Mouse (Mus musculus): ENCODE measurements around the gene Ifnlr1.
"Not testable (repeated sequence)": the region's sequence is repeated elsewhere in the genome, so short reads cannot be mapped to it uniquely, and the experiment has no call there.

Gene Ifnlr1

DNA sequence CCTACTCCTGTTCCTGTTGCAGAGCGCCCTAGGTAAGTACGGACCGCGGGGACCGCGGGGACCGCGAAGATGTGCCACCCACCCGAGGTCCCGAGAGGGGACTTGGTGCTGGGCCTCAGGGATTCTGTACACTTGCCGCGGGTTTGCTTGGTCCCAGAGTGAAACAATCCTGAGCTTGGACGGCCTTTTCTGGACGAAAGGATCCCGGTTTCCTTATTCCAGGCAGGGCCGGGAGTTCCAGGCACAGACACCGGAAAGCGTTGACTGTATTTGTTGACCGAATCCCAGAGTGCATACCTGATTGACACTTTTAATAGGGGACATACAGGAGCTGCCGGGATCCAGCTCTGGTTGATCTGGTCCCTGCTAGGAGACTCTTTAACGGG lies 474 bp downstream of the Ifnlr1 start:
- DNase-seq = no peak

DNA sequence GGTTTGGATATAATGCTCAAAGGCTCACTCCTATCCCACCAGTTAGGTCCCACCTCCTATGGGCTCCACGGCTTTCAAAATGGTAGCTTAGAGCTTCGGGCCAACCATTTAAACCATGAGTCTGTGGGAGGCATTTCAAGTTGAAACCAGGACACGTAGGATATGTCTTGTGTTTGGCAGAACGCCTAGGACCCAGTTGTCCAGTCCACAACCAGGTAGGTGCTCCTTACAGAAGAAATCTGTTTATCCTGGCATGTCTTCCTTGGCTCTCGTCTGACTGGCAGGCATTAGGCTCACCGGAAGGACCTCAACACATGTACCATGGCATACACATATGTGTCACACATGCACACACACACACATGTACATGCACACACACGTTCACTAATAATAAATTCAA lies 3.7 kb downstream of the Ifnlr1 start:
- no peak for DNase-seq

DNA sequence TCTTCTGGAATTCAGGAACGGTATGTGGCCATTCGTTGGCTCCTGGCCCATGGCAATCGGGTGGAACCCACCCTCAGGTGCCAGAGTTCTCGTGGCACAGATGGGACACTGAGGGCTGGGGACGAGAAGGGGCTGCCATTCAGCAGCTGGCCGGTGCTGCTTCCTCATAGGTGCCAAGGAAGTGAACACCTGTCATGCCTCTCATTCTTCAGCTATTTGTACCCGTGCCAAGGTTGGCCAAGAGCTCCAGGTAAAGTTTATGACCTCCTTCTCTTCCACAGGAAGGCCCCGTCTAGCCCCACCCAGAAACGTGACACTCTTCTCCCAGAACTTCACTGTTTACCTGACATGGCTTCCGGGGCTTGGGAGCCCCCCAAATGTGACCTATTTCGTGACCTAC lies 4.2 kb downstream of the Ifnlr1 start:
- DNase-seq = no peak

DNA sequence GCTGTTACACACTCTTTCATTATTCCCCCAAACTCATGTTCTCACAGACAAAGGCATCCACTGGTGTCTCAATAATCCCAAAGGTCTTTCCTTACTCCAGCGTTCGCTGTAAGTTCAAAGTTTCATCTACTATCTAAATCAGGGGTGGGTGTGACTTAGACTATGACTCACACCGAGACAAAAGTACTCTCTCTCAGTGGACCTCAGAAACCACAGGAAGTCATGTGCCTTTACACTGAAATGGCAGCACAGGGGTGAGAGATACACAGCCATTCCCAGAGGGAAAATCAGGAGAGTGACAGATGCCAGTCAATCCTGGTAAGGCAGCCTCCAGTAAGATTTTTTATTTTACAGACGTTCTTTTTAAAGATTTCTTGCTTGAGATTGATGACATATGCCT lies 6.8 kb downstream of the Ifnlr1 start:
- no peak for DNase-seq

DNA sequence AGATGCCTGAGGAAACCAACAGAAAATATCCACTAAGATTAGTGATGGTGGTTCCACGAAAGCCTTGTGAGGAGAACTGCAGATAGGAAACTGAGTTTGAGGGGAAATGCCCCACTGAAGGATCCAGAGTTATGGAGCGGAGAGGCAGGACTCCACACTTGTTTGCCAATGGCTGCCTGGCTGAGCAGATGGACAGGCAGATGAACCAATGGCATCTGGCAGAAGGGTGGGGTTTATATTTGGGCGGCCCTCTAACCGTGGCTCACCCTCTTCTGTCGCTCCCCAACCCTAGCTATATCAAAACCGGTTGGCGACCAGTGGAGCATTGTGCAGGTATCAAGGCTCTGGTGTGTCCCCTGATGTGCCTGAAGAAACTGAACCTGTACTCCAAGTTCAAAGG lies 12.4 kb downstream of the Ifnlr1 start:
- no peak for DNase-seq

DNA sequence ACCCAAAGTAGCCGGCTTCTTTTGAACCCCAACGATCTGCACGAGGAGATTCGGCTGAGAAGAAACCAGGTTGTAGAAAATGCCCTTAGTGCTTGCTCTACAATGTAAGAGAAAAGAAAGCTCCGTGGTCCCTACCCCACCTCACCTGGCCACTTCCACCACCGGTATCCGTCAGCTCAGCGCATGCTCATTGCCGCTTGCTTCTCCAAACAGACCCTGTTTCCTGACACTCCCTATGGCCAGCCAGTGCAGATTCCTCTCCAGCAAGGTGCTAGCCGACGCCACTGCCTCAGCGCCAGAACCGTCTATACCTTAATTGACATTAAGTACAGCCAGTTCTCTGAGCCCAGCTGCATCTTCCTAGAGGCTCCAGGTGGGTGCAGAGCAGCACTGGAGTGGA lies 17.4 kb downstream of the Ifnlr1 start:
- DNase-seq = no peak

DNA sequence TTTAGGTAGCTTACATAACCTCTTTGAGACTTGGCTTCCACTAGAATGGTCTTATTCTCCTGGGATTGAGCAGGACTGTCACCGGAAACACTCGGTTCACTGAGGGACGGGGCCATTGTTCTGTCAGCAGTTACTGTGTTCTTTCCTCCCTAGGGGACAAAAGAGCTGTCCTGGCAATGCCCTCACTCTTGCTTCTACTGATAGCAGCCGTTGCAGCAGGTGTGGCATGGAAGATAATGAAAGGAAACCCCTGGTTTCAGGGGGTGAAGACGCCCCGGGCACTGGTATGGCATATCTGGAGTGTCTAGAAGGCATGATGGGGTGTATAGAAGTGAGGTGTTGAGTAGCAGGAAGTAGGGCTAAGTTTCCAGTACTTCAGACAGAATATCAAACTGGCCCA lies 17.9 kb downstream of the Ifnlr1 start:
- DNase-seq = no peak

DNA sequence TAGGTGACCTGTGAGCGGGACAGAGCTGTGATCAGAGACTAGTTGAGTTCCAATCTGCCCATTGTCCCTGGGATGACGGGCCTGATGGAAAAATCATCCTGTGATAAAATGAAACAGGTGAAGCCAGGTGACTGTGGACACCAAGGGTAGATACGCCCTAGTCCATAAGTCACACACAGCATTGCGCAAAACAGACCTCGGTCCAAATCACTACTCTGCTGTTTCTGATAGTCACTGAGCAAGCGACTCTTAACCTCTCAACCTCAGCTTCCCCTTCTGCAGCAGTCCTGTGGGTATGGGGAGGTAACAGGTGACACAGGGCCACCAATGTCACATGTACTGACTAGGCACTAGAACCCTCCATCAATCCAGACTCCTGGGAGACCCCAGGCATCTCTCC lies 20.0 kb downstream of the Ifnlr1 start:
- DNase-seq = no peak

DNA sequence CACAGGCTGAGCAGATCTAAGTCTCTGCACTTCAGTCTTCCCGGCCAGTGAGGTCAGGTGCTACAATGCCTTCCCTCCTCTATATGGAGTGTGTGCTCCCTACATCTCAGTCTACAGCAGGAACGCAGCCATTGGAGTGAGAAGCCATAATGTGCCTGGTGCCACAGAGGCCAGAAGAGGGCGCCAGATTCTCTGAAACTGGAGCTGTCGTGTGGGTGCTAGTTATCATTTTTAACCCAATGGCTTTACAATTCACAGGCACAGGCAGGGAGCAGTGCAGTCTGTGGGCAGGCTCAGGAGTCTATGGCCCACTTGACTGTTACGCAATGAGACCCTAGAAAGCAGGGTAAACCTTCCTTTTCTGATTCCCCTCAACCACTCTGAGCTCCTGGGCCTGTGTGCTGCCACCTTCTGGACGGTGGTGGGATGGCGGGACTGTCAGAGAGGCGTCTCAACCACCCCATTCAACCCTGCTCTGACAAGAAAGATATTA lies 23.0 kb downstream of the Ifnlr1 start:
- DNase-seq = peak; percentile 37

DNA sequence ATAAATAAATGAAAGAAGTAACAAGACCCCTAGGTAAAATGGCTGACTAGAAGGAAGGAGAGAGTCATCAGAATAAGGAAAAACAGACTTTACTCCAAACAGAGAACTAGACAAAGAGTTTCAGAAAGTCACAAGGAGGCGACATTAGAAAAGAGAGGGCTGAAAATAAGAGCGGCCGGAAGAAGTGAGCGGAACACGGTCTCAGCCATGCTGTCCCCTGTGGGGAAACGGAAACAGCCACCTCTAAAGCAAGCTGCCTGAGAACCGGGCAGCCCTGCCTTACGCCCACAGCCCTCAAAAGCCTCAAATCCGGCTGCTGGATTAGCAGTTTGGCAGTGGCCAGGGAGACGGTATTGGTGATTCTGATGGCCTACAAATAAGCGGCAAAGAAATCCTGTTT lies 23.5 kb downstream of the Ifnlr1 start:
- DNase-seq = no peak

DNA sequence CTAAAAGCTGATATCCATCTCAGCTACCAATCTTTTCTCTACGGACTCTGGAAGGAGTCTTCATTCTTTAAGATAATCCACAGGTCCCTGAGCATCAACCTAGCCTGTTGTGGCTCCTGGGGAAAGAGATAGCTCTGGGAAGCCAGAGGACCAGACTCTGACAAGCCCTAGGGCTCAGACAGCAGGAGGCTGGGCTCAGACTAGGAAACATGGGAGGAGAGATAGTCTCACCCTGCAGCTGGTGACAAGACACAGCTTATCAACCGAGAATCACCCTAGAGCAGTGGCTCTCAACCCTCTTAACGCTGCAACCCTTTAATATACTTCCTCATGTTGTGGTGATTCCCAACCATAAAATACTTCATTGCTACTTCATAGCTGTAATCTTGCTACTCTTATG lies 24.3 kb downstream of the Ifnlr1 start:
- no peak for DNase-seq

DNA sequence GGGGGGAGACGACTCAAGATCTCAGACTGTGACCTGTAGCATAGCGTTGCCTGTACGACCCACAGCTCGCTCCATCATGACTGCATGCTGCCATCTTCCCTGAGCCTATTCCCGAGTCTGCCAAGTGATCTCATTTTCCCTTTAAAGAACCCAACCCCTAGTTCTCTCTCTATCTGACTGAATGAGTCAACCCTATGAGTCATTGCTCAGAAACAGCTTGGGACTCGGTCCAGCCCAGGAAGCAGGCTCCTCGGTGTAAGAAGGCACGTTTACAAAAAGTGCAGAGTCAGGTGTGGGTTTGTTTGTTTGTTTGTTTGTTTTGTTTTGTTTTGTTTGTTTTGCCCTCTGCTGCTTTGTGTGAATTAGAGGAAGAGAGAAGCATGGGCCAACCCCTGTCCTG lies 28.7 kb downstream of the Ifnlr1 start:
- DNase-seq = no peak

DNA sequence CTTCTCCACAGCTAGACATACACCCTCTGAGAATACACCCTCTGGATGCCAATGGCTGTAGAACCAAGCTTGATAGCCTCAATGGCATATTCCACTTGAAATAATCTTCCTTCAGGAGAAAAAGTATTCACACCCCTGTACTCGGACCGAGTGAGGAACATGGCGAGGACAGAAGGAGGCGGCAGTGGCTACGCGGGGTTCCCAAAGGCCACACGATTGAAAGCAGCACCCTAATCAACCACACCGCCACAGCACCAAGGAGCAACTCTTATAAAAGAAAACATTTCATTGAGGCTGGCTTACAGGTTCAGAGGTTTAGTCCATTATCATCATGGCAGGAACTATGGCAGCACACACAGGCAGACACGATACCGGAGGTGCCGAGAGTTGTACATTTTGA lies 30.4 kb downstream of the Ifnlr1 start:
- DNase-seq = not testable (repeated sequence)

DNA sequence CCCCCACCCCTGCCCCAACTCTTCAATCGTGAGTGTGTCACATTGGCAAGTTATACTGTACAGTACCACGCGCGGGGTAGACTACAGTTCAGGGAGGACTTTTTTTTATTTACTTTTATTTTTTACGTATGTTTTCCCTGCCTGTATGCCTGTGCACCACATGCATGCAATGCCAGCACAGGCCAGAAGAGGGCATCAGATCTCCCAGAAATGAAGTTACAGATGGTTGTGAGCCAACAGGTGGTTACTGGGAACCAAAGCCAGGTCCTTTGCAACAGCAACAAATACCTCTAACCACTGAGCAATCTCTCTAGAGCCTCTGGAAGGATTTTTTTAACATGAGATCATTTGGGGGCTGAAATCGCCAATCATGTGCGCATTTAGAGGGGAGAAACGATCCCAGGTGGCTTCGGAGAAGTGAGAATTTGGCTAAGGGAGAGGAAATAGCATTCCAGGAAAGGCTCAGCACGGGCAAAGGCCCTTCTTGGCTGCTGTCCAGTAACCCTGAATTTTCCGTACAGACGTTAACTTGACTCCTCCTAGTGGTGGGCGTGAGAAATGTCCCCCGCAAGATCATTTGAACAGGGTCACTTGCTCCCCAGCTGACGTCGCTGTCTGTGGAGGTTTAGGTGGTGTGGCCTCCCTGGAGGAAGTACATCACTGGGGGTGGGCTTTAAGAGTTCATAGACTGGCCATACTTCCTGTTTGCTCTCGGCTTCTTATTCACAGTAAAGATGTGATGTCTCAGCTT lies 36.6 kb downstream of the Ifnlr1 start:
- DNase-seq = no peak

DNA sequence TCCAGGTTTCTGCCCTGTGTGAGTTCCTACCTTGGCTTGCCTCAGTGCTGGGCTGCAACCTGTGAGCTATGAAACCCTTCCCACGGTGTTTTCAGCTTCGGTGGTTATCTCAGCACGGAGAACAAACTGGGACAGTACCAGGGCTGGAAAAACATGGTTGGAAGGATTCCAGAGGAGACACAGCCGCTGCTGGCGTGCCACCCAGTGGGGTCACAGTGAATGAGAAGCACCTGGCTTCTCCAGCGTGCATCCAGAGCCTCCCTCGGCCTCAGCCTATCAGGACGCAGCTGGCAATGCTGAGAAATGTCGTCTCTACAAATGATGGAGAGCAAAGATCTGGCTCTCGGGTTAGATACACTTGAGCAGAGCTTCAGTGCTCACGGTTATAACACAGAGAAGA lies 40.3 kb downstream of the Ifnlr1 start:
- DNase-seq = no peak

DNA sequence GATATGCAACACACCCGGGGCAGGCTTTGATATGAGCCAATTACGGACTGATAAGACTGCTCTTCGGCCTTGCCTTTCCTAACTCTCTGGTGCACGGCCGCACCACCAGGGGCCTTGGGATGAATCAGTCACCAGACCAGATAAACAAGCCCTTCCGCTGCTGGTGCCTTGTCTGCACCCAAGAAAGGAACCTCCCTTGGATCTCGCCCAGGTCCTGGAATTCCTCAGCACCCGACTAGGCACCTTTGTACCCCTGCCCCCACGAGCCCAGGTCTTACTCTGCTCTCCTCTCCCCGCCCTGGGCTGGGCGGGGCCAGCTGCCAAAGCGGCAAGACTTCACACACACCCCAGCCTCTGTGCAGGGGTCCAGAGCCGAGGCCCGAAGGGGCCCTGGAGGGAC lies 41.7 kb downstream of the Ifnlr1 start, which contains the start of gene Il22ra1:
Il22ra1 (plus strand) TSS at position 356 of the 400 bp plus-strand sequence.
- DNase-seq = no peak

DNA sequence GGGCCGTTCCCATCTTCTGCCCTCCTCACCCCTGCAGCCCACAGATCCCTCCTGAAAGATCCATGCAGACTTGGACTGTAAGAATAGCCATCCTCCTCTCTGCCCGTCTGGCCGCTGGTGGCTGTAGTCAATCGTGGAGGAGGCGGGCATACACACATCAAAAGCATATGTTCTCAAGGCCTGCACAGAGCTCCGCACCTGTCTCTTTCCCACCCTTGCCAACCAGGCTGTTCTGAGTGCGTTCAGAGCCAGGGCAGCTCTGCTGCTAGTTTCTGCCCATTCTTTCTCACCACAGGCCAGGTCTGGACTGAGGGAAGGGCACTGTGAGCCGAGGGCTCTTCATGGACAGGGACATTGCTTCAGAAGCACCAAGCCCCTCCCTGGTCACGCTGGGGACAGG lies 44.1 kb downstream of the Ifnlr1 start:
- DNase-seq = peak; percentile 23

DNA sequence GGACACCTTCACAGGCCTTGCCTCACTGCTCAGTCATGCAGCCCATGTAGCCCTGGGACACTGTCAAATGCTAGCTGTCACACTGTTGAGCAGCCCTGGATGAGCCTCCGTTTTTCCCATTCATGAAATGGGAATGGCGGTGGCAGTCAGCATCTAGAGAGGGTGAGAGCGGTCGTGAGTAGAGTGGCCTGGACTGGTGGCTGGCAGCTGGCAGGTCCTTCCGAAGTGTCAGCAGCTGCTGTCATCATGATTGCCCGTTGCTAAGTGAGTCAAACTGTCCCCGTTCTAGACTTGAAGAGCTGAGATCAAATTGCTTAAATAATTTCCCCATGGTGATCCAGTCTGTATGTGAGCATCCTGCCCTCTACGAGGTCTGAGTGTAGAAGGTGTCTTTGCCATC lies 44.9 kb downstream of the Ifnlr1 start:
- DNase-seq = no peak

DNA sequence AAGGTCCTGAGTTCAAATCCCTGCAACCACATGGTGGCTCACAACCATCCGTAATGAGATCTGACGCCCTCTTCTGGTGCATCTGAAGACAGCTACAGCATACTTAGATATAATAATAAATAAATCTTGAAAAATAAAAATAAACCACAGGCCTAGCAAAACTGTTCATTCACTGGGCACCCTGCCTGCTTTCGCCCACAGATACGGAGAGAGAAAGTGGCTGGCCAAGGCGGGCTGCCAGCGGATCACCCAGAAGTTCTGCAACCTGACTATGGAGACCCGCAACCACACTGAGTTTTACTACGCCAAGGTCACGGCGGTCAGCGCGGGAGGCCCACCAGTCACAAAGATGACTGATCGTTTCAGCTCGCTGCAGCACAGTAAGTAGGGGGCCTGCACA lies 47.8 kb downstream of the Ifnlr1 start:
- DNase-seq = no peak

DNA sequence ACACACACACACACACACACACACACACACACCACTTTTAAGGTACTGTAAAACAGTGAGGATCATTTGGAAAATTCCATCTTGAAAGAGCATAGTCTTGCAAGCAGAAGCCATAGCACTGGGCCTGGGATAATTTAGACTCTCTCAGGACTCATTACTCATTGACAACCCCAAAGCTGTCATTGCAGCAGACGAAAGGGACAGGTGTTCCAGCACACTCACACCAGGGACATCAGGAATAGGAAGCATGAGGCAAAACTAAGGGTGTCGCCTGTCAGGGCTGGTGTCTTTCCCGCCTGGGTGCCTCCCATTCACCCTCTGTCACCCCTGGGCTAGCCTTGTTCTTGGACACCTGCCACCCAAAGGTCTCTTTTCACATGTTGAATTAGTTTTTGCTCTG lies 50.8 kb downstream of the Ifnlr1 start:
- DNase-seq = no peak

DNA sequence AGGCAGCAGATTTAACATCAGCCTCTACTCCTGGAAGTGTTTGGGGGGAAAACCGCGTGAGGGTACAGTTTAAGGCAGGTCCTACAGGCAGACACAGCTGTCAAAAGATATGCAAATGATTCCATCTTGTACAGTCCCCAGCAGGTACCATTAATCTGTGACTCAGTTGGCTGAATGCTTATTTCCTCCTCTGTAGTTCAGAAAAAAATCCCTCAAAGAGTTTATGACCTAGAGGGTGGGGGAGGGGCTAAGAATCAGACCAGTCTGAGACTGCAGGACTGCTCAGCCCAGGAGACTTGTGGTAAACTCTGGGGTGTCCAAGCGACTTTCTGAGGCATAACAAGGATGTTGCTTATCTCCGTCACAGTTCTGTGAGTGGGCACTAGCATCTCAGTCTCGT lies 52.1 kb downstream of the Ifnlr1 start:
- no peak for DNase-seq

DNA sequence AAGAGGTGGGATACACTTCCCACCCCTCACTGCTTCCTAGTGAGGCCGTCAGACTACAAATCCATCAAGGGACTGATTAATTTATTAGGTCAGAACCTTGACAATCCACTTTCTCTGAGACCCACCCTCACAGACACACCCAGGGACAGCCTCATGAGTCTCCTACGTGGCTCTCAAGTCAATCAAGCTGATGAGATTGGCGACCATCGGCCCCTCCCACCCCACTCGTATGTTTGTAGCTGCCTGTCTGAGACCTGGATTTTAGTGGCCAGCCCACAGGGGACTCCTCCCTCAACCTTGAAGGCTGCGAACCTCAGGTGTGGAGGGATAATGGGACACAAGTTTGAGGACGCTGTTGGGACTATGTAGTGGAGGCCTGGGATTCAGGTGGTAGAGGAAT lies 53.1 kb downstream of the Ifnlr1 start:
- no peak for DNase-seq

DNA sequence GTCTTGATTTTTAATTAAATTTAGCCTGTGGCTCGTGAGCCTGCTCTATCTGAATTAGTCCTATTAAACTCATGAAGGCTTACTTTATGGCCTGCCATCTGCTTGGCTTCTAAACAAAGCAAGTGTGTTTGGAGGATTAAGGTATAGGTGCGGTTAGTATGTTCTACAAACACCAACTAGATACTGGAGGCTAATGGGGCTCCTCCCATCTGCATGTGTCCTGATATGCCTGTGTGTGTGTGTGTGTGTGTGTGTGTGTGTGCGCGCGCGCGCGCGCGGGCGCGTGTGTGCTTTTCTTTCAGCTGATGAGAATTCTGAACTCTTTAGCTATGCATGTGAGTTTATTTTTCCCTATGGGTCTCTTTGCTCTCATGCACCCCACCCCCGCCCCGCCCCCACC lies 53.6 kb downstream of the Ifnlr1 start:
- no peak for DNase-seq

DNA sequence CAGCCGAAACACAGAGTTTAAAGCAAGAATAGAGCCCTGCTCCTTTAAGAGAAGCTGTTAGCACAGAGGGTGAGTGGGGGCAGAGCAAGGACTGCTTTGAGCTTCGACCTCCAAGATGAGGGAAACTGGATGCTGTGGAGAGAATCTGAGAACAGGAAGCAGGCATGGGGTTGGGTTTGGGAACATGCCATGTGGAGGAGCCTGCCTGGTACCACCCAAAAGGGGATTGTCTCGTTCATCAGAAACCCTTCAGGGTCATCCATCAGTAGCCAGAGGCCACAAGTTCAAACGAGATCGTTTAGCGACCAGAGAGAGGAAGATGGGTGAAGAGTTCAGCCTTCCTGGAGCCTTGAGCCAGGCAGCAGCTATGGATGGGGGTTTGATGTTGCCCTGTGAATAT lies 57.4 kb downstream of the Ifnlr1 start:
- no peak for DNase-seq

DNA sequence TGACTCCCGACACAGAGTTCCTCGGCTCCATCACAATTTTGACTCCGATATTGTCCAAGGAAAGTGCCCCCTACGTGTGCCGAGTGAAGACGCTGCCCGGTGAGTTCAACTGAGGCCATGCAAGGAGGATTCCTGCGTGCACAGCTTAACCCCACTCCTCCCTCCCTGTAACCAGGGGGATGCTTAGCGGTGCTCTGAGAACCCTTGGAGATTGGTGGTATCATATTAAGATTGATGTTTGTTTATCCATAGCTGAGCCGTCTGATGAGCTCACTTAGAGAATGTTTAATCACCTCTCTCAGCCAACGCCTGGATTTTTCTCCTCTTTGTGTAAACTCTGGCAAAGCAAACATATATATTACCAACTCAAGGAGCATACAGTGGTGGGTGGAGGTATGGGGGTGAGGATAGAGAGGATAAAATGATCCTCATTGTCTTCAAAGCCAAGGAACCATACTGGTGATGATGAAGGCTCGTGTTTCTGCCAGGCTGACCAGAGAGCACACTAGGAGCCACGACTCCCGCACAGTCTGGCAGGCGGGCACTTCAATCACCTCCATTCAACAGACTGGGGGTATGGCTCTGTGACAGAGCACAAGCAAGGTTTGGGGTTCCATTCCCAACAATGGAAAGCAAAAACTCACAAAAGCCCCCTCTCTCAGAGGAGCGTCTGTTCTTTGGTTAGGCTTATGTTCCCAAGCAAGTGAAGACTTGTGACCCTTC lies 58.8 kb downstream of the Ifnlr1 start:
- no peak for DNase-seq

All from cerebellum, adult 11 months (tissue).